Mouse (Mus musculus) urinary bladder, postnatal 4 days (tissue): Measurements from ENCODE around the gene Sap18b.
A peak's percentile ranks its signal among the peaks of the same experiment; 100 is the strongest.
"Not testable (repeated sequence)": the region's sequence is repeated elsewhere in the genome, so short reads cannot be mapped to it uniquely, and the experiment has no call there.

Source experiments
- DNase-seq, 2 experiments: peaks; one replicate each; pipeline ENCODE4 v3.0.0; 2021 to 2022; ENCODE audit warnings: low spot score in 2 of 2

The Sap18b gene

GRCm38 (mm10) chr8:95822096-95822495 lies 3.0 kb upstream of the Sap18b start:
- no peak for DNase-seq

GRCm38 (mm10) chr8:95822699-95823098 lies 2.4 kb upstream of the Sap18b start:
- no peak for DNase-seq

GRCm38 (mm10) chr8:95830144-95830543 lies 5.0 kb downstream of the Sap18b start:
- no peak for DNase-seq

GRCm38 (mm10) chr8:95832603-95833434 lies 7.7 kb downstream of the Sap18b start:
- DNase-seq: peak; percentile 56 to 77

- DNase-seq: no peak
Observed at GRCm38 (mm10) chr8:95833435-95833984, 8.4 kb downstream of the Sap18b start.

- DNase-seq: peak in 1 of 2 experiments; percentile 8
Observed at GRCm38 (mm10) chr8:95835891-95836290, 10.7 kb downstream of the Sap18b start.

GRCm38 (mm10) chr8:95837266-95837665 lies 12.1 kb downstream of the Sap18b start:
- DNase-seq: peak in 1 of 2 experiments; percentile 52

GRCm38 (mm10) chr8:95839289-95839688 lies 14.1 kb downstream of the Sap18b start:
- DNase-seq: peak in 1 of 2 experiments; percentile 10

GRCm38 (mm10) chr8:95841436-95841835 lies 16.3 kb downstream of the Sap18b start:
- peak in 1 of 2 experiments; percentile 58 for DNase-seq

GRCm38 (mm10) chr8:95843968-95844367 lies 18.8 kb downstream of the Sap18b start:
- peak in 1 of 2 experiments; percentile 58 for DNase-seq

- DNase-seq: peak in 1 of 2 experiments; percentile 53
Observed at GRCm38 (mm10) chr8:95845026-95845425, 19.9 kb downstream of the Sap18b start.

GRCm38 (mm10) chr8:95848061-95848551 lies 23.0 kb downstream of the Sap18b start:
- DNase-seq: no peak

GRCm38 (mm10) chr8:95848734-95849464 lies 23.8 kb downstream of the Sap18b start:
- no peak for DNase-seq

GRCm38 (mm10) chr8:95850326-95850725 lies 25.2 kb downstream of the Sap18b start:
- peak in 1 of 2 experiments; percentile 32 for DNase-seq

GRCm38 (mm10) chr8:95852290-95852689 lies 27.1 kb downstream of the Sap18b start:
- DNase-seq: no peak

GRCm38 (mm10) chr8:95853102-95853843 lies 28.1 kb downstream of the Sap18b start, which contains the start of gene Slc38a7:
TSS of gene Slc38a7 (minus strand) at chr8:95853539.
- peak in 1 of 2 experiments; percentile 48 for DNase-seq

- DNase-seq: no peak
Observed at GRCm38 (mm10) chr8:95854174-95854573, 29.0 kb downstream of the Sap18b start.

- not testable (repeated sequence) for DNase-seq
Observed at GRCm38 (mm10) chr8:95863761-95864440, 38.8 kb downstream of the Sap18b start.

- DNase-seq: not testable (repeated sequence)
Observed at GRCm38 (mm10) chr8:95864851-95865250, 39.7 kb downstream of the Sap18b start.

GRCm38 (mm10) chr8:95871690-95872089 lies 46.5 kb downstream of the Sap18b start:
- no peak for DNase-seq

- no peak for DNase-seq
Observed at GRCm38 (mm10) chr8:95875270-95875669, 50.1 kb downstream of the Sap18b start.
